ENCODE assay signal across 18 mouse cellular contexts in the genomic region with DNA sequence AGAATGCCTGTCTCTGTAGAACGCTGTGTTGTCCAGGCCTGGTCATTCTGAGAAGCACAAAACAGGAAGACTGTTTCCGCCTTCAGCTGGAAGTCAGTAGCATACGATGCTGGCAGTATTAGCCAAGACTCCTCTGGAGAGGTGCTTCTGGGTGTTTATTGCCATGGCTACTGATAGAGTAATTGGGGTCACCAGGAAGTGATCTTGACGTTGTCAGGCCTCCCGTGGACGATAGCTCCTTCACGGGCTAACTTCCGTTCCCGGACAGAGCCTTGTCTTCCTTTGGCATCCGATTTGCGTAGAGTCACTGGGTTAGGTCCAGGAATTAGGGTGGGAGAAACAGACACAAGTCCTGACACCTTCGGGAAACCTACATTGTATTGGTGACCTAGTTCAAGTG. TPM values are rescaled to one million over a fixed set of nuclear protein-coding genes. Genes with fewer than 3 reads are reported as not detected.
DNase-seq lines count a peak whose midpoint lies in the region; ATAC-seq and TF ChIP-seq lines count a peak whose summit lies in the region.
"Had no signal": no experiment of that assay in that cellular context is flagged by ENCODE, and none has a peak within 500 bp of the region (broad histone marks: within the 10 kb centered on the region; RNA-seq: fewer than 3 reads in every experiment).

No protein-coding gene starts in this region.

- intact Hi-C loops in left cerebral cortex, postnatal 10 days (cut with DNase I) = no loop called here

- H3K9ac ChIP-seq in kidney, embryonic 16.5 days (replicated peaks; ENCODE audit: low read length) = no peak overlapping the region
- no peak overlapping the region for H3K9ac ChIP-seq in liver, embryonic 14.5 days (replicated peaks)
- H3K9ac ChIP-seq: embryonic facial prominence, embryonic 13.5 days; hindbrain, embryonic 14.5 days; intestine, embryonic 15.5 days; lung, embryonic 15.5 days; neural tube, embryonic 12.5 days; stomach, embryonic 15.5 days had no signal

- H3K36me3 ChIP-seq in kidney, embryonic 16.5 days (ENCODE audit: insufficient read depth, low read length) = no peaks in the 10 kb centered on the region
- H3K36me3 ChIP-seq in liver, embryonic 14.5 days (replicated peaks; ENCODE audit: control insufficient read depth, insufficient read depth, low read depth) = no peaks in the 10 kb centered on the region
- H3K36me3 ChIP-seq: embryonic facial prominence, embryonic 13.5 days; intestine, embryonic 15.5 days; limb, embryonic 10.5 days; lung, embryonic 15.5 days; neural tube, embryonic 12.5 days; stomach, embryonic 15.5 days had no signal

- DNase-seq in adrenal gland, postnatal 10 days = peak; percentile 12
- no peak for DNase-seq in adrenal gland, postnatal 25 days
- peak; percentile 13 for DNase-seq in kidney, adult 18-20 months
- no peak for DNase-seq in liver, embryonic 14.5 days (ENCODE audit: low read depth in 3 of 3, low spot score in 3 of 3)
- DNase-seq in left cerebral cortex, postnatal 10 days (ENCODE audit: extremely low spot score in 1 of 2, low spot score in 2 of 2) = no peak
- DNase-seq: cerebellum, adult 8-10 months; gastrocnemius, postnatal 10 days; thymus, adult 2 months had no signal

- peaks cover 9% of the 10 kb centered on the region; the same call in 1 of the 2 replicates for H3K4me1 ChIP-seq in kidney, embryonic 16.5 days (ENCODE audit: insufficient read depth, low read length)
- peaks cover 2% of the 10 kb centered on the region; the same call in 1 of the 2 replicates for H3K4me1 ChIP-seq in brown adipose tissue, adult 24 weeks (ENCODE audit: control insufficient read depth, insufficient read depth, insufficient read length, low read length)
- H3K4me1 ChIP-seq in liver, embryonic 14.5 days (replicated peaks; ENCODE audit: control insufficient read depth in 2 of 2, insufficient read depth in 2 of 2, low read length in 1 of 2) = peaks cover 61 to 62% of the 10 kb centered on the region in 2 experiments
- H3K4me1 ChIP-seq: neural tube, embryonic 12.5 days had no signal

- no peak for ATAC-seq in kidney, embryonic 16.5 days (ENCODE audit: low FRiP score, low TSS enrichment)
- no peak for ATAC-seq in liver, embryonic 14.5 days (ENCODE audit: insufficient read depth)
- no peak for ATAC-seq in erythroid progenitor cell, adult 5-6 weeks (replicated peaks; ENCODE audit: low FRiP score, poor library complexity, severe bottlenecking)
- ATAC-seq: intestine, embryonic 15.5 days had no signal

- no peak overlapping the region for H3K4me2 ChIP-seq in kidney, embryonic 16.5 days (replicated peaks; ENCODE audit: low read depth, low read length)
- no peak overlapping the region for H3K4me2 ChIP-seq in liver, embryonic 14.5 days (ENCODE audit: low read depth)
- H3K4me2 ChIP-seq: embryonic facial prominence, embryonic 13.5 days; hindbrain, embryonic 14.5 days; intestine, embryonic 15.5 days; lung, embryonic 15.5 days; neural tube, embryonic 12.5 days; stomach, embryonic 15.5 days had no signal

- no peak overlapping the region for H3K4me3 ChIP-seq in kidney, embryonic 16.5 days (ENCODE audit: low read length)
- no peak overlapping the region for H3K4me3 ChIP-seq in brown adipose tissue, adult 24 weeks (ENCODE audit: insufficient read depth, low read depth, low read length)
- H3K4me3 ChIP-seq in liver, embryonic 14.5 days (ENCODE audit: insufficient read depth in 1 of 2, low read depth in 2 of 2, low read length in 2 of 2) = no peak overlapping the region
- H3K4me3 ChIP-seq: embryonic facial prominence, embryonic 13.5 days; intestine, embryonic 15.5 days; limb, embryonic 10.5 days; lung, embryonic 15.5 days; neural tube, embryonic 12.5 days; stomach, embryonic 15.5 days had no signal

- H3K9me3 ChIP-seq in kidney, embryonic 16.5 days (ENCODE audit: low read length) = no peaks in the 10 kb centered on the region
- no peaks in the 10 kb centered on the region for H3K9me3 ChIP-seq in liver, embryonic 14.5 days (ENCODE audit: control insufficient read depth, low read length)
- H3K9me3 ChIP-seq: embryonic facial prominence, embryonic 13.5 days; intestine, embryonic 15.5 days; limb, embryonic 10.5 days; lung, embryonic 15.5 days; neural tube, embryonic 12.5 days; stomach, embryonic 15.5 days had no signal

- no peak for TF ChIP-seq EP300 in liver, embryonic 14.5 days (IDR thresholded peaks at IDR 0.05; ENCODE audit: low read depth)

- no peak overlapping the region for H3K27ac ChIP-seq in kidney, embryonic 16.5 days (ENCODE audit: low read length)
- 0 out of 2 replicates have a peak overlapping the region, but pooled peaks have one; percentile 5 for H3K27ac ChIP-seq in brown adipose tissue, adult 24 weeks (replicated peaks; ENCODE audit: low read depth, low read length)
- H3K27ac ChIP-seq in liver, embryonic 14.5 days = peak overlapping the region; percentile 94
- H3K27ac ChIP-seq: embryonic facial prominence, embryonic 13.5 days; hindbrain, embryonic 14.5 days; intestine, embryonic 15.5 days; lung, embryonic 15.5 days; neural tube, embryonic 12.5 days; stomach, embryonic 15.5 days had no signal

- no peaks in the 10 kb centered on the region for H3K27me3 ChIP-seq in kidney, embryonic 16.5 days (ENCODE audit: insufficient read depth, low read length)
- no peaks in the 10 kb centered on the region for H3K27me3 ChIP-seq in liver, embryonic 14.5 days (ENCODE audit: control insufficient read depth, insufficient read depth, low read length)
- H3K27me3 ChIP-seq: embryonic facial prominence, embryonic 13.5 days; intestine, embryonic 15.5 days; lung, embryonic 15.5 days; neural tube, embryonic 12.5 days; stomach, embryonic 15.5 days had no signal

- TF ChIP-seq CTCF in liver, embryonic 14.5 days (IDR thresholded peaks at IDR 0.05; ENCODE audit: low read depth) = no peak

- 74% methylated on average over 12 of the region's 12 CpGs for WGBS in kidney, embryonic 16.5 days
- WGBS in liver, embryonic 14.5 days (ENCODE audit: insufficient replicate concordance) = 81% methylated on average over 12 of the region's 12 CpGs

RNA-seq across cellular contexts. Expression of gene Wipi1, which starts 52.5 kb away (rescaled TPM):
- 10 to 100 TPM; 35.0 to 44.2 TPM for total RNA-seq in adrenal gland, postnatal 10 days (2021)
- total RNA-seq in adrenal gland, postnatal 25 days (2021) = 42.7 and 65.8 TPM in 2 replicates
- polyA plus RNA-seq in kidney, embryonic 16.5 days (2015; fragmentation: Nextera tagmentation; extraction: Ambion mirVana) = 35.8 and 36.4 TPM in 2 replicates
- 16.2 and 25.2 TPM in 2 replicates for polyA plus RNA-seq in brown adipose tissue, adult 24 weeks (2012; ENCODE audit: insufficient read depth, insufficient read length, missing spikeins)
- polyA plus RNA-seq in liver, embryonic 14.5 days (2012; rRNA removed) = 8.3 and 11.9 TPM in 2 replicates
- polyA plus RNA-seq in liver, embryonic 14.5 days (2014; fragmentation: Nextera tagmentation; extraction: Ambion mirVana) = 9.0 and 13.4 TPM in 2 replicates
- 10 to 100 TPM; 17.2 to 17.5 TPM for total RNA-seq in left cerebral cortex, postnatal 10 days (2021)
- 40.4 and 58.3 TPM in 2 replicates for total RNA-seq in erythroid progenitor cell, adult 5-6 weeks (2015; ENCODE audit: low replicate concordance)
- total RNA-seq in erythroid progenitor cell, adult 5-6 weeks (2017; ENCODE audit: low replicate concordance) = 20.3 and 33.6 TPM in 2 replicates

Comparison
In these comparisons a context has a peak if more than half of its experiments do, and no peak if none do; other contexts are left out.
1. DNase-seq: peak in adrenal gland, postnatal 10 days (single experiment) and kidney, adult 18-20 months (single experiment); none in adrenal gland, postnatal 25 days (single experiment), liver, embryonic 14.5 days (0 of 3) and left cerebral cortex, postnatal 10 days (0 of 2).